15 mouse cellular contexts compared by ENCODE assay signal in genomic region chr14:31951894-31952293, GRCm38 (mm10).
"Had no signal": no experiment of that assay in that cellular context is flagged by ENCODE, and none has a peak within 500 bp of the region (broad histone marks: within the 10 kb centered on the region; RNA-seq: fewer than 3 reads in every experiment).

No protein-coding gene starts in this region.

- H3K27me3 ChIP-seq: neural tube, embryonic 15.5 days; stomach, embryonic 15.5 days had no signal

- H3K4me2 ChIP-seq: neural tube, embryonic 15.5 days; stomach, embryonic 15.5 days had no signal

- H3K36me3 ChIP-seq: neural tube, embryonic 15.5 days; stomach, embryonic 15.5 days had no signal

- H3K27ac ChIP-seq: neural tube, embryonic 15.5 days; stomach, embryonic 15.5 days; stomach, postnatal 0 days had no signal

- H3K4me1 ChIP-seq: neural tube, embryonic 15.5 days; stomach, embryonic 15.5 days had no signal

- H3K4me3 ChIP-seq: neural tube, embryonic 15.5 days; stomach, embryonic 15.5 days had no signal

- DNase-seq: retina, postnatal 1 day; right cerebral cortex, adult 18-20 months; right cerebral cortex, postnatal 14 days; right cerebral cortex, postnatal 25 days; right cerebral cortex, postnatal 4 days; spleen, adult 18-20 months; thymus, adult 18-20 months; thymus, adult 2 months; thymus, postnatal 14 days; thymus, postnatal 25 days; thymus, postnatal 36 days; thymus, postnatal 4 days had no signal

- H3K9ac ChIP-seq: neural tube, embryonic 15.5 days; stomach, embryonic 15.5 days had no signal

- H3K9me3 ChIP-seq: neural tube, embryonic 15.5 days; stomach, embryonic 15.5 days had no signal
